Mouse (Mus musculus) layer of hippocampus, adult 2 months (tissue): Measurements from ENCODE around the gene Gtpbp8. TPM values are rescaled to one million over a fixed set of nuclear protein-coding genes. Genes with fewer than 3 reads are reported as not detected.

Source experiments
- DNase-seq, 2 experiments: peaks; one replicate each; pipeline ENCODE4 v3.0.0; 2022; ENCODE audit warnings: low spot score in 2 of 2
- H3K27ac ChIP-seq: fragments of 200-600 bp; 2 replicates; pipeline ENCODE4 v1.8.1; 2022
- H3K4me3 ChIP-seq: fragments of 200-600 bp; 2 replicates; pipeline ENCODE4 v1.8.1; 2022; ENCODE audit warnings: mild to moderate bottlenecking
- CTCF ChIP-seq: fragments of 200-600 bp; conservative IDR thresholded peaks from 2 replicates; pipeline ENCODE4 v1.8.1; 2022; ENCODE audit warnings: antibody characterized with exemption, mild to moderate bottlenecking, moderate library complexity
- total RNA-seq, 2 experiments: library from RNA; stranded (reverse); gene quantifications; 2 replicates each; pipeline ENCODE4 v1.2.3; 2021

Gtpbp8 gene
- total RNA-seq, 2 experiments from 2014 or later: 29.6 to 31.9 TPM

GRCm38 (mm10) chr16:44765555-44766319 is 19.6 kb upstream of the Gtpbp8 start, which contains the start of gene Cd200r1:
Gene Cd200r1, plus strand, starts transcription at chr16:44765736.
- TF ChIP-seq CTCF: no peak
- no peak for DNase-seq
- Histone ChIP-seq H3K27ac (no peak within 1 kb of the TSS), H3K4me3 (no peak within 1 kb of the TSS)

GRCm38 (mm10) chr16:44761811-44762210 is 15.6 kb upstream of the Gtpbp8 start:
- no peak for DNase-seq
- Histone ChIP-seq H3K27ac (no peak overlapping the region), H3K4me3 (no peak overlapping the region)
- TF ChIP-seq CTCF: peak; percentile 70

GRCm38 (mm10) chr16:44757700-44758099 is 11.5 kb upstream of the Gtpbp8 start:
- no peak for DNase-seq
- no peak overlapping the region for H3K4me3 ChIP-seq
- no peak for TF ChIP-seq CTCF
- no peak overlapping the region for H3K27ac ChIP-seq

- Histone ChIP-seq H3K27ac (no peak overlapping the region), H3K4me3 (no peak overlapping the region)
- DNase-seq: no peak
- no peak for TF ChIP-seq CTCF
Measured at GRCm38 (mm10) chr16:44748007-44748406, 1.8 kb upstream of the Gtpbp8 start.

GRCm38 (mm10) chr16:44745471-44745865 is 695 bp downstream of the Gtpbp8 start:
- no peak for TF ChIP-seq CTCF
- Histone ChIP-seq H3K27ac (peak overlapping the region; percentile 98), H3K4me3 (peak overlapping the region; percentile 75)
- DNase-seq: no peak

GRCm38 (mm10) chr16:44742753-44743152 is 3.4 kb downstream of the Gtpbp8 start:
- no peak for DNase-seq
- Histone ChIP-seq H3K4me3 (no peak overlapping the region), H3K27ac (no peak overlapping the region)
- TF ChIP-seq CTCF: peak; percentile 65

GRCm38 (mm10) chr16:44736118-44736517 is 10.0 kb downstream of the Gtpbp8 start:
- H3K27ac ChIP-seq: no peak overlapping the region
- H3K4me3 ChIP-seq: no peak overlapping the region
- DNase-seq: no peak
- TF ChIP-seq CTCF: no peak

GRCm38 (mm10) chr16:44735676-44736075 is 10.5 kb downstream of the Gtpbp8 start:
- H3K4me3 ChIP-seq: no peak overlapping the region
- no peak overlapping the region for H3K27ac ChIP-seq
- TF ChIP-seq CTCF: no peak
- no peak for DNase-seq

GRCm38 (mm10) chr16:44734059-44734458 is 12.1 kb downstream of the Gtpbp8 start:
- DNase-seq: no peak
- no peak overlapping the region for H3K4me3 ChIP-seq
- no peak for TF ChIP-seq CTCF
- no peak overlapping the region for H3K27ac ChIP-seq

GRCm38 (mm10) chr16:44727525-44727924 is 18.6 kb downstream of the Gtpbp8 start:
- DNase-seq: no peak
- no peak for TF ChIP-seq CTCF
- no peak overlapping the region for H3K4me3 ChIP-seq
- no peak overlapping the region for H3K27ac ChIP-seq

GRCm38 (mm10) chr16:44725286-44726223 is 20.6 kb downstream of the Gtpbp8 start:
- Histone ChIP-seq H3K27ac (peak overlapping the region; percentile 94), H3K4me3 (peak overlapping the region; percentile 77)
- peak; percentile 83 to 86 for DNase-seq
- peak; percentile 95 for TF ChIP-seq CTCF

- Histone ChIP-seq H3K27ac (peak overlapping the region; percentile 94), H3K4me3 (peak overlapping the region; percentile 77)
- peak; percentile 31 to 45 for DNase-seq
- TF ChIP-seq CTCF: no peak
Measured at GRCm38 (mm10) chr16:44724847-44725246, 21.3 kb downstream of the Gtpbp8 start.
